Mouse (Mus musculus): ENCODE measurements around the gene Zfp128.

DNA sequence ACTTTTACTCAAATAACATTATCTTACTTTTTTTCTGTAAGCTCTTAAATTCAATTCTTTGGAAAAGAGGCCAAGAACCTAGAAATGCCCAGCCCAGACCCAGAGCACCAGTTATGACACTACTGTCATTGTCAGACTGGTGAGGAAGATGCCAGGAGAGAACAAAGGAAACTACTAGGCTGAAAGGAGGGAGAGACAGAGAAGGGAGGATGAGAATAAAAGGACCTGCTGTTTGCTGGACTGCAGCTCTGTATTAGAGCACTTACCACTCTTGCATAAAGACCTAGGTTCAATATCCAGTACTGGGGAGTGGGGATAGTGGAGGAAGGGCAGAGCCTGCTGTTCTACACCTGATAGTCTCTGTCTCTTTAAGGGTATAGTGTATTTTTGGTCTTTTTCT lies 941 bp upstream of the Zfp128 start:
- TF ChIP-seq CTCF (IDR thresholded peaks at IDR 0.05): no peak
- TF ChIP-seq EP300 (IDR thresholded peaks at IDR 0.05): no peak
